Mouse (Mus musculus): ENCODE measurements at regions not wholly inside any gene's neighbourhood (a gene's known extent, or its start where the extent isn't known, plus 50 kb on each side); places are given as distances from the start of the nearest gene placed in this dataset.

- Histone ChIP-seq H3K27me3 (ENCODE audit: control insufficient read depth, insufficient read depth, low read length) (no peaks in the 10 kb centered on the region), H3K36me3 (replicated peaks; ENCODE audit: control insufficient read depth, insufficient read depth, low read depth) (no peaks in the 10 kb centered on the region), H3K9me3 (ENCODE audit: control insufficient read depth, low read length) (no peaks in the 10 kb centered on the region), H3K4me1 (replicated peaks; ENCODE audit: control insufficient read depth in 2 of 2, insufficient read depth in 2 of 2, low read length in 1 of 2) (peaks cover 0 to 9% of the 10 kb centered on the region in 2 experiments; a peak in 2 of 4 replicates), H3K9ac (replicated peaks) (no peak overlapping the region), H3K4me2 (ENCODE audit: low read depth) (no peak overlapping the region), H3K4me3 (ENCODE audit: insufficient read depth in 1 of 2, low read depth in 2 of 2, low read length in 2 of 2) (no peak overlapping the region), H3K27ac (no peak overlapping the region)
- 57% methylated on average over 14 of the region's 14 CpGs for WGBS (ENCODE audit: insufficient replicate concordance)
- DNase-seq (ENCODE audit: low read depth in 3 of 3, low spot score in 3 of 3) (no peak), ATAC-seq (ENCODE audit: insufficient read depth) (no peak)
- TF ChIP-seq EP300 (IDR thresholded peaks at IDR 0.05; ENCODE audit: low read depth), result no peak
- no peak for TF ChIP-seq CTCF (IDR thresholded peaks at IDR 0.05; ENCODE audit: low read depth)
Observed at GRCm38 (mm10) chr13:37517055-37517807, 172.2 kb downstream of the Ly86 start.

GRCm38 (mm10) chr13:37519948-37520347 is 174.9 kb downstream of the Ly86 start:
- WGBS (ENCODE audit: insufficient replicate concordance), result 49% methylated on average over 3 of the region's 3 CpGs
- DNase-seq (ENCODE audit: low read depth in 3 of 3, low spot score in 3 of 3) (peak in 2 of 3 experiments; percentile 33 to 35), ATAC-seq (ENCODE audit: insufficient read depth) (no peak)
- Histone ChIP-seq H3K4me1 (replicated peaks; ENCODE audit: control insufficient read depth in 2 of 2, insufficient read depth in 2 of 2, low read length in 1 of 2) (no peaks in the 10 kb centered on the region; a peak in 1 of 4 replicates), H3K9ac (replicated peaks) (no peak overlapping the region), H3K4me3 (ENCODE audit: insufficient read depth in 1 of 2, low read depth in 2 of 2, low read length in 2 of 2) (no peak overlapping the region), H3K9me3 (ENCODE audit: control insufficient read depth, low read length) (no peaks in the 10 kb centered on the region), H3K36me3 (replicated peaks; ENCODE audit: control insufficient read depth, insufficient read depth, low read depth) (no peaks in the 10 kb centered on the region), H3K4me2 (ENCODE audit: low read depth) (no peak overlapping the region), H3K27me3 (ENCODE audit: control insufficient read depth, insufficient read depth, low read length) (no peaks in the 10 kb centered on the region), H3K27ac (no peak overlapping the region)
- TF ChIP-seq CTCF (IDR thresholded peaks at IDR 0.05; ENCODE audit: low read depth) (peak; percentile 63), EP300 (IDR thresholded peaks at IDR 0.05; ENCODE audit: low read depth) (no peak)

- WGBS (ENCODE audit: insufficient replicate concordance), result 72% methylated on average over 15 of the region's 15 CpGs
- H3K27me3 ChIP-seq (ENCODE audit: control insufficient read depth, insufficient read depth, low read length), result no peaks in the 10 kb centered on the region
- TF ChIP-seq CTCF (IDR thresholded peaks at IDR 0.05; ENCODE audit: low read depth) (no peak), EP300 (IDR thresholded peaks at IDR 0.05; ENCODE audit: low read depth) (no peak)
- H3K36me3 ChIP-seq (replicated peaks; ENCODE audit: control insufficient read depth, insufficient read depth, low read depth), result no peaks in the 10 kb centered on the region
- H3K9me3 ChIP-seq (ENCODE audit: control insufficient read depth, low read length), result no peaks in the 10 kb centered on the region
- no peak for ATAC-seq (ENCODE audit: insufficient read depth)
- no peak overlapping the region for H3K4me3 ChIP-seq (ENCODE audit: insufficient read depth in 1 of 2, low read depth in 2 of 2, low read length in 2 of 2)
- no peak overlapping the region for H3K4me2 ChIP-seq (ENCODE audit: low read depth)
- H3K27ac ChIP-seq, result no peak overlapping the region
- no peak for DNase-seq (ENCODE audit: low read depth in 3 of 3, low spot score in 3 of 3)
- no peak overlapping the region for H3K9ac ChIP-seq (replicated peaks)
- H3K4me1 ChIP-seq (replicated peaks; ENCODE audit: control insufficient read depth in 2 of 2, insufficient read depth in 2 of 2, low read length in 1 of 2), result peaks cover 0 to 8% of the 10 kb centered on the region in 2 experiments; a peak in 1 of 4 replicates
Observed at GRCm38 (mm10) chr13:37525097-37525726, 180.2 kb downstream of the Ly86 start.

- H3K27ac ChIP-seq, result no peak overlapping the region
- 46% methylated on average over 8 of the region's 8 CpGs for WGBS (ENCODE audit: insufficient replicate concordance)
Observed at GRCm38 (mm10) chr13:37526102-37526501, 181.1 kb downstream of the Ly86 start.

GRCm38 (mm10) chr13:37528380-37528779 is 183.4 kb downstream of the Ly86 start:
- Histone ChIP-seq H3K4me1 (replicated peaks; ENCODE audit: control insufficient read depth in 2 of 2, insufficient read depth in 2 of 2, low read length in 1 of 2) (peaks cover 0 to 8% of the 10 kb centered on the region in 2 experiments; a peak in 1 of 4 replicates), H3K4me2 (ENCODE audit: low read depth) (no peak overlapping the region), H3K36me3 (replicated peaks; ENCODE audit: control insufficient read depth, insufficient read depth, low read depth) (no peaks in the 10 kb centered on the region), H3K27ac (no peak overlapping the region), H3K9ac (replicated peaks) (no peak overlapping the region), H3K9me3 (ENCODE audit: control insufficient read depth, low read length) (no peaks in the 10 kb centered on the region), H3K27me3 (ENCODE audit: control insufficient read depth, insufficient read depth, low read length) (no peaks in the 10 kb centered on the region), H3K4me3 (ENCODE audit: insufficient read depth in 1 of 2, low read depth in 2 of 2, low read length in 2 of 2) (no peak overlapping the region)
- no peak for TF ChIP-seq EP300 (IDR thresholded peaks at IDR 0.05; ENCODE audit: low read depth)
- no peak for TF ChIP-seq CTCF (IDR thresholded peaks at IDR 0.05; ENCODE audit: low read depth)
- ATAC-seq (ENCODE audit: insufficient read depth), result no peak
- no peak for DNase-seq (ENCODE audit: low read depth in 3 of 3, low spot score in 3 of 3)
- WGBS (ENCODE audit: insufficient replicate concordance), result 53% methylated on average over 9 of the region's 9 CpGs

More at GRCm38 (mm10) chr13:37526102-37526501, 181.1 kb downstream of the Ly86 start:
- Histone ChIP-seq H3K27me3 (ENCODE audit: control insufficient read depth, insufficient read depth, low read length) (no peaks in the 10 kb centered on the region), H3K9me3 (ENCODE audit: control insufficient read depth, low read length) (no peaks in the 10 kb centered on the region), H3K9ac (replicated peaks) (no peak overlapping the region), H3K4me1 (replicated peaks; ENCODE audit: control insufficient read depth in 2 of 2, insufficient read depth in 2 of 2, low read length in 1 of 2) (peaks cover 0 to 8% of the 10 kb centered on the region in 2 experiments; a peak in 1 of 4 replicates), H3K4me3 (ENCODE audit: insufficient read depth in 1 of 2, low read depth in 2 of 2, low read length in 2 of 2) (no peak overlapping the region), H3K36me3 (replicated peaks; ENCODE audit: control insufficient read depth, insufficient read depth, low read depth) (no peaks in the 10 kb centered on the region), H3K4me2 (ENCODE audit: low read depth) (no peak overlapping the region)
- TF ChIP-seq EP300 (IDR thresholded peaks at IDR 0.05; ENCODE audit: low read depth), result no peak
- no peak for TF ChIP-seq CTCF (IDR thresholded peaks at IDR 0.05; ENCODE audit: low read depth)
- no peak for ATAC-seq (ENCODE audit: insufficient read depth)
- DNase-seq (ENCODE audit: low read depth in 3 of 3, low spot score in 3 of 3), result no peak

Data from liver, embryonic 14.5 days (tissue).